Mouse (Mus musculus) midbrain, embryonic 11.5 days (tissue): ENCODE measurements at regions not wholly inside any gene's neighbourhood (a gene's known extent, or its start where the extent isn't known, plus 50 kb on each side); places are given as distances from the start of the nearest gene placed in this dataset.
A peak's percentile ranks its signal among the peaks of the same experiment; 100 is the strongest.

Source experiments
- ATAC-seq: fragments of 200-750 bp; cut with Nextera tagmentation; 2 replicates; pipeline ENCODE4 v1.8.0; 2017; ENCODE audit warnings: moderate TSS enrichment, moderate library complexity; ENCODE audit not compliant: low FRiP score
- DNase-seq: peaks from one replicate; pipeline ENCODE4 v3.0.0; 2015; ENCODE audit warnings: low spot score; ENCODE audit errors: missing footprints
- H3K27ac ChIP-seq: fragments of 300-500 bp; sonication (generic); 2 replicates; pipeline ENCODE4 v1.5.1; 2014; ENCODE audit warnings: low read depth, low read length
- H3K27me3 ChIP-seq: fragments of 300-500 bp; sonication (generic); 2 replicates; pipeline ENCODE4 v1.6.1; 2014; ENCODE audit warnings: mild to moderate bottlenecking, low read length, moderate library complexity, mixed read lengths; ENCODE audit not compliant: control insufficient read depth, insufficient read depth
- H3K36me3 ChIP-seq: fragments of 300-500 bp; sonication (generic); 2 replicates; pipeline ENCODE4 v1.6.1; 2014; ENCODE audit warnings: mild to moderate bottlenecking, low read length, moderate library complexity, mixed read lengths; ENCODE audit not compliant: control insufficient read depth, insufficient read depth
- H3K4me1 ChIP-seq: fragments of 300-500 bp; sonication (generic); 2 replicates; pipeline ENCODE4 v1.6.1; 2014; ENCODE audit warnings: low read length; ENCODE audit not compliant: control insufficient read depth, insufficient read depth
- H3K4me2 ChIP-seq: fragments of 300-500 bp; sonication (generic); 2 replicates; pipeline ENCODE4 v1.6.1; 2014; ENCODE audit warnings: mild to moderate bottlenecking, moderate library complexity
- H3K4me3 ChIP-seq: fragments of 300-500 bp; sonication (generic); 2 replicates; pipeline ENCODE4 v1.5.1; 2014; ENCODE audit warnings: low read depth, low read length
- H3K9ac ChIP-seq: fragments of 300-500 bp; sonication (generic); 2 replicates; pipeline ENCODE4 v1.6.1; 2014; ENCODE audit warnings: low read length
- H3K9me3 ChIP-seq: fragments of 300-500 bp; sonication (generic); 2 replicates; pipeline ENCODE4 v1.6.1; 2016; ENCODE audit warnings: low read length; ENCODE audit not compliant: control insufficient read depth
- WGBS: fragments of 180-500 bp; shearing (Covaris S2); extraction: QIAGEN DNeasy Blood & Tissue Kit; methylation state at CpG from one replicate; pipeline ENCODE4 v1.1.7; 2014; 5-methylcytosine and 5-hydroxymethylcytosine counted together

- ATAC-seq = no peak
- no peaks in the 10 kb centered on the region for H3K9me3 ChIP-seq
- H3K27me3 ChIP-seq = no peaks in the 10 kb centered on the region
- whole genome bisulfite sequencing = 71% methylated on average over 4 of the region's 4 CpGs
- peaks cover 5% of the 10 kb centered on the region; the same call in 1 of the 2 replicates for H3K4me1 ChIP-seq
- H3K36me3 ChIP-seq = no peaks in the 10 kb centered on the region
- H3K9ac ChIP-seq = no peak overlapping the region
- no peak overlapping the region for H3K27ac ChIP-seq
- DNase-seq = no peak
- no peak overlapping the region for H3K4me3 ChIP-seq
- no peak overlapping the region for H3K4me2 ChIP-seq
Observed at GRCm38 (mm10) chr15:68414047-68414446, 1913.3 kb upstream of the Lrrc6 start.

GRCm38 (mm10) chr15:68412697-68413096, 1912.0 kb upstream of the Lrrc6 start:
- DNase-seq = no peak
- H3K4me3 ChIP-seq = no peak overlapping the region
- no peak overlapping the region for H3K4me2 ChIP-seq
- peaks cover 5% of the 10 kb centered on the region; the same call in 1 of the 2 replicates for H3K4me1 ChIP-seq
- no peaks in the 10 kb centered on the region for H3K27me3 ChIP-seq
- no peaks in the 10 kb centered on the region for H3K9me3 ChIP-seq
- ATAC-seq = no peak
- no peak overlapping the region for H3K9ac ChIP-seq
- no peaks in the 10 kb centered on the region for H3K36me3 ChIP-seq
- 85% methylated on average over 2 of the region's 2 CpGs for whole genome bisulfite sequencing
- no peak overlapping the region for H3K27ac ChIP-seq

- ATAC-seq = no peak
- peaks cover 2% of the 10 kb centered on the region; the same call in 1 of the 2 replicates for H3K4me1 ChIP-seq
Observed at GRCm38 (mm10) chr15:68412156-68412555, 1911.4 kb upstream of the Lrrc6 start.

GRCm38 (mm10) chr15:68403554-68404070, 1902.9 kb upstream of the Lrrc6 start:
- H3K4me3 ChIP-seq = no peak overlapping the region
- no peaks in the 10 kb centered on the region for H3K36me3 ChIP-seq
- H3K27ac ChIP-seq = no peak overlapping the region
- ATAC-seq (no peak), DNase-seq (no peak)
- H3K4me1 ChIP-seq = no peaks in the 10 kb centered on the region
- H3K9me3 ChIP-seq = no peaks in the 10 kb centered on the region
- H3K27me3 ChIP-seq = no peaks in the 10 kb centered on the region
- 95% methylated on average over 3 of the region's 3 CpGs for WGBS
- H3K9ac ChIP-seq = no peak overlapping the region
- no peak overlapping the region for H3K4me2 ChIP-seq

More at GRCm38 (mm10) chr15:68412156-68412555, 1911.4 kb upstream of the Lrrc6 start:
- Histone ChIP-seq H3K27ac (no peak overlapping the region), H3K9ac (no peak overlapping the region), H3K4me2 (no peak overlapping the region), H3K9me3 (no peaks in the 10 kb centered on the region), H3K4me3 (no peak overlapping the region), H3K27me3 (no peaks in the 10 kb centered on the region), H3K36me3 (no peaks in the 10 kb centered on the region)
- 89% methylated on average over 3 of the region's 3 CpGs for WGBS
- DNase-seq = no peak

- Histone ChIP-seq H3K27ac (no peak overlapping the region), H3K4me1 (no peaks in the 10 kb centered on the region), H3K9me3 (no peaks in the 10 kb centered on the region), H3K9ac (no peak overlapping the region), H3K27me3 (no peaks in the 10 kb centered on the region), H3K4me2 (no peak overlapping the region), H3K36me3 (no peaks in the 10 kb centered on the region), H3K4me3 (no peak overlapping the region)
- 79% methylated on average over 1 of the region's 1 CpGs for WGBS
- no peak for ATAC-seq
- DNase-seq = no peak
Observed at GRCm38 (mm10) chr15:68401726-68402125, 1901.0 kb upstream of the Lrrc6 start.

DNA sequence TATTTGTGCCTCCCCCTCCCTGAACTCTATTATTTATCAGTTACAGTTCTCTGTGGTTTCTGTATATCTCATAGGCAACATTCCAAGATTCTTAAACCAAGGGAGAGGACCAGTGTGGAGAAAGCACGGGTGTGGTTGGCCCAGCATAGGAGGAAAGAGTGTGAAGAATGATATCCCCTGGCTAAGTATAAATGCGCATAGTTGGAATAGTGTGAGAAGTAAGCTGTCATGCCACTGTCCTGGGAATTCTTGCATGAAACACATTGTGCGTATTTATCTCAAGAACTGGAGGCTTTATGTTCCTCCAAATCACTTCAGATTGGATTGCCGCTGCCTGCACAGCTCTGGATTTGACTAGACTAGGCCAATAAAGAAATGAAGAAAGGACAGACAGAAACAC, 1900.3 kb upstream of the Lrrc6 start:
- no peaks in the 10 kb centered on the region for H3K9me3 ChIP-seq
- H3K4me3 ChIP-seq = no peak overlapping the region
- no peaks in the 10 kb centered on the region for H3K36me3 ChIP-seq
- H3K4me1 ChIP-seq = no peaks in the 10 kb centered on the region
- no peak overlapping the region for H3K9ac ChIP-seq
- no peak overlapping the region for H3K4me2 ChIP-seq
- DNase-seq (no peak), ATAC-seq (no peak)
- H3K27ac ChIP-seq = no peak overlapping the region
- WGBS = 90% methylated on average over 4 of the region's 4 CpGs
- no peaks in the 10 kb centered on the region for H3K27me3 ChIP-seq

GRCm38 (mm10) chr15:68396566-68396965, 1895.9 kb upstream of the Lrrc6 start:
- no peaks in the 10 kb centered on the region for H3K27me3 ChIP-seq
- no peaks in the 10 kb centered on the region for H3K4me1 ChIP-seq
- no peak overlapping the region for H3K4me2 ChIP-seq
- DNase-seq (no peak), ATAC-seq (no peak)
- H3K27ac ChIP-seq = no peak overlapping the region
- WGBS = 95% methylated on average over 6 of the region's 6 CpGs
- no peak overlapping the region for H3K4me3 ChIP-seq
- no peak overlapping the region for H3K9ac ChIP-seq
- H3K36me3 ChIP-seq = no peaks in the 10 kb centered on the region
- no peaks in the 10 kb centered on the region for H3K9me3 ChIP-seq

GRCm38 (mm10) chr15:68394749-68395148, 1894.0 kb upstream of the Lrrc6 start:
- WGBS = 96% methylated on average over 1 of the region's 1 CpGs
- no peak overlapping the region for H3K4me3 ChIP-seq
- H3K4me1 ChIP-seq = no peaks in the 10 kb centered on the region
- DNase-seq (no peak), ATAC-seq (0 out of 2 replicates have a peak, but pooled peaks have one; percentile 48)
- H3K36me3 ChIP-seq = no peaks in the 10 kb centered on the region
- H3K9me3 ChIP-seq = no peaks in the 10 kb centered on the region
- no peak overlapping the region for H3K27ac ChIP-seq
- H3K27me3 ChIP-seq = no peaks in the 10 kb centered on the region
- no peak overlapping the region for H3K4me2 ChIP-seq
- no peak overlapping the region for H3K9ac ChIP-seq

DNA sequence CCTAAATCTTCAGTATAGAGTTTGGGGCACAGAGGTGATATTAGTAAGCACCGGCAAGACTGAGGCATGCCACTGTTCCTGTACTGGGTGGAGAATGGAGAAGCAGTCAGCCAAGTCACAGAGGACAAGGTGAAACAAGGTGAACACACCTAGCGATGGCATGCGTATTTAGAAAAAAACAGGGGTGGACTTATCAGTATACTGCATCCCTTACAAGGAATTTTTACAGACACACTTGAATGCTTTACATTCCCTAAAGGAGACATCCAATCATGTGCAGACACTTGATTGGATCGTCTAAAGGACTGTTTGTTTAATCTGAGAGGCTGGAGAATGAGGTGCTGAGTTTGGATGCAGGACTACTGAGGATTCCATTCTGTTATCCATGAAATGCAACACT, 1893.4 kb upstream of the Lrrc6 start:
- WGBS = 92% methylated on average over 4 of the region's 4 CpGs
- ATAC-seq (no peak), DNase-seq (no peak)
- no peak overlapping the region for H3K4me2 ChIP-seq
- H3K4me3 ChIP-seq = no peak overlapping the region
- H3K27me3 ChIP-seq = no peaks in the 10 kb centered on the region
- no peaks in the 10 kb centered on the region for H3K9me3 ChIP-seq
- H3K36me3 ChIP-seq = no peaks in the 10 kb centered on the region
- no peak overlapping the region for H3K9ac ChIP-seq
- no peak overlapping the region for H3K27ac ChIP-seq
- no peaks in the 10 kb centered on the region for H3K4me1 ChIP-seq
